In the genomic region with DNA sequence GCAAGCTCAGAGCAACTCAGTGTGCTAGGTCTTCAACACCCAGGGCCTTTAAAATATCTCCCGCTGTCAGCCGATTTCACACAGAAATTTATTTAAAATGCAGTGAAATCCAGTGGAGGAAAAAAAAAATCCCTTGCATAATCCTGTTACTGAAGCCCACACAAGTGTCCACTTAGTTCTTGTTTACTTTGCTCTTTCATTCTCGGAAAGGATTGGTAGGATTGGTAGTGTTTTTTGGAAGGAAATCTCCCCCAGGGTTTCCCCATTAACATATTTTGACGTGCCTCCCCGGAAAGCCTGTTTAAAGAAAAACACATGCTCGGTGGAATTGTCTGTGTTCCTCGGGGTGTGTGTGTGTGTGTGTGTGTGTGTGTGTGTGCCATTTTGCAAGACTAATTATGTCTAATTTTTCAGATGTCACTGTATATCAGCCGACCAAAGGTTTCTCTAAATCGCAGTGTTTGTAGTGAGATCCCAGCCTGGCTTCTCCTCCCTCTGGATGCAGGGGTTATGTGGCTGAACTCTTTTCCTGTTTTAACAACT, we compare ENCODE assay signal across 7 mouse cellular contexts. TPM values are rescaled to one million over a fixed set of nuclear protein-coding genes. Genes with fewer than 3 reads are reported as not detected.
A peak's percentile ranks its signal among the peaks of the same experiment; 100 is the strongest.
DNase-seq lines count a peak whose midpoint lies in the region; ATAC-seq lines count a peak whose summit lies in the region.

No protein-coding gene starts in this region.

- peak overlapping the region; percentile 95 for H3K4me2 ChIP-seq in kidney, embryonic 16.5 days (replicated peaks; ENCODE audit: low read depth, low read length)
- H3K4me2 ChIP-seq in midbrain, embryonic 16.5 days (ENCODE audit: low read length): peak overlapping the region; percentile 85

- H3K4me3 ChIP-seq in megakaryocyte, embryonic 14.5 days (replicated peaks): peak overlapping the region; percentile 92
- peak overlapping the region; percentile 63 for H3K4me3 ChIP-seq in forebrain, embryonic 10.5 days
- peak overlapping the region; percentile 56 for H3K4me3 ChIP-seq in kidney, embryonic 16.5 days (ENCODE audit: low read length)
- peak overlapping the region; percentile 43 for H3K4me3 ChIP-seq in midbrain, embryonic 16.5 days (ENCODE audit: low read depth, low read length)

- peak overlapping the region; percentile 74 for H3K9ac ChIP-seq in kidney, embryonic 16.5 days (replicated peaks; ENCODE audit: low read length)
- H3K9ac ChIP-seq in midbrain, embryonic 16.5 days (ENCODE audit: low read depth, low read length): no peak overlapping the region

- peaks cover 19% of the 10 kb centered on the region for H3K9me3 ChIP-seq in megakaryocyte, embryonic 14.5 days
- no peaks in the 10 kb centered on the region for H3K9me3 ChIP-seq in forebrain, embryonic 10.5 days
- no peaks in the 10 kb centered on the region for H3K9me3 ChIP-seq in kidney, embryonic 16.5 days (ENCODE audit: low read length)
- no peaks in the 10 kb centered on the region for H3K9me3 ChIP-seq in midbrain, embryonic 16.5 days (replicated peaks; ENCODE audit: control insufficient read depth, low read length, poor library complexity, severe bottlenecking)

- no peak for DNase-seq in forebrain, embryonic 10.5 days (ENCODE audit: extremely low spot score, low spot score)
- DNase-seq in spleen, postnatal 14 days (ENCODE audit: low spot score in 2 of 2): no peak
- no peak for DNase-seq in ovary, postnatal 14 days (ENCODE audit: low spot score)

- H3K27ac ChIP-seq in forebrain, embryonic 10.5 days: peak overlapping the region; percentile 82
- peak overlapping the region; percentile 31; the same call in 1 of the 2 replicates for H3K27ac ChIP-seq in kidney, embryonic 16.5 days (ENCODE audit: low read length)
- H3K27ac ChIP-seq in midbrain, embryonic 16.5 days (ENCODE audit: low read length): no peak overlapping the region

- ATAC-seq in megakaryocyte, adult 5-6 weeks (ENCODE audit: poor library complexity, severe bottlenecking): no peak
- ATAC-seq in kidney, embryonic 16.5 days (ENCODE audit: low FRiP score, low TSS enrichment): no peak
- no peak for ATAC-seq in midbrain, embryonic 16.5 days

- H3K27me3 ChIP-seq in megakaryocyte, embryonic 14.5 days (replicated peaks): peaks cover 48% of the 10 kb centered on the region
- H3K27me3 ChIP-seq in forebrain, embryonic 10.5 days (ENCODE audit: poor library complexity, severe bottlenecking): peaks cover 48% of the 10 kb centered on the region
- H3K27me3 ChIP-seq in kidney, embryonic 16.5 days (ENCODE audit: insufficient read depth, low read length): no peaks in the 10 kb centered on the region
- H3K27me3 ChIP-seq in midbrain, embryonic 16.5 days (ENCODE audit: control insufficient read depth, insufficient read depth, low read depth, low read length): no peaks in the 10 kb centered on the region

- peaks cover 11% of the 10 kb centered on the region for H3K4me1 ChIP-seq in megakaryocyte, embryonic 14.5 days
- H3K4me1 ChIP-seq in forebrain, embryonic 10.5 days: peaks cover 17% of the 10 kb centered on the region
- H3K4me1 ChIP-seq in kidney, embryonic 16.5 days (ENCODE audit: insufficient read depth, low read length): peaks cover 12% of the 10 kb centered on the region
- 0 out of 2 replicates have a peak, but pooled peaks cover 5% of the 10 kb centered on the region for H3K4me1 ChIP-seq in midbrain, embryonic 16.5 days (ENCODE audit: control insufficient read depth, insufficient read depth, low read length)

- WGBS in forebrain, embryonic 10.5 days: 8% methylated on average over 9 of the region's 9 CpGs
- 11% methylated on average over 9 of the region's 9 CpGs for WGBS in kidney, embryonic 16.5 days
- WGBS in midbrain, embryonic 16.5 days: 4% methylated on average over 9 of the region's 9 CpGs

- no peaks in the 10 kb centered on the region for H3K36me3 ChIP-seq in megakaryocyte, embryonic 14.5 days (replicated peaks; ENCODE audit: low read length)
- H3K36me3 ChIP-seq in forebrain, embryonic 10.5 days (replicated peaks): no peaks in the 10 kb centered on the region
- H3K36me3 ChIP-seq in kidney, embryonic 16.5 days (ENCODE audit: insufficient read depth, low read length): no peaks in the 10 kb centered on the region
- H3K36me3 ChIP-seq in midbrain, embryonic 16.5 days (ENCODE audit: control insufficient read depth, insufficient read depth, low read length): no peaks in the 10 kb centered on the region

RNA-seq across cellular contexts. Expression of gene Cd302, which starts 1.0 kb away (rescaled TPM):
- 3.6 TPM in 1 of 2 replicates, not detected in the other for polyA plus RNA-seq in megakaryocyte, embryonic 14.5 days (2012; ENCODE audit: insufficient read depth, low replicate concordance)
- total RNA-seq in megakaryocyte, adult 5-6 weeks (2015): 66.5 and 80.8 TPM in 2 replicates
- 29.1 and 36.1 TPM in 2 replicates for total RNA-seq in megakaryocyte, adult 5-6 weeks (2017)
- 11.2 and 11.8 TPM in 2 replicates for polyA plus RNA-seq in forebrain, embryonic 10.5 days (2016; fragmentation: Nextera tagmentation; extraction: Ambion mirVana)
- 42.1 and 44.8 TPM in 2 replicates for polyA plus RNA-seq in kidney, embryonic 16.5 days (2015; fragmentation: Nextera tagmentation; extraction: Ambion mirVana)
- polyA plus RNA-seq in midbrain, embryonic 16.5 days (2015; fragmentation: Nextera tagmentation; extraction: Ambion mirVana): 11.2 and 12.3 TPM in 2 replicates
